Mouse (Mus musculus) ovary, postnatal 14 days (tissue): ENCODE data around the gene Tle4.

Experiments used
- DNase-seq: peaks from one replicate; pipeline ENCODE4 v3.0.0; 2022; ENCODE audit warnings: low spot score

Tle4 gene

GRCm38 (mm10) chr19:14463281-14464079, 134.4 kb downstream of the Tle4 start:
- DNase-seq = no peak

GRCm38 (mm10) chr19:14453486-14453885, 144.4 kb downstream of the Tle4 start:
- no peak for DNase-seq

GRCm38 (mm10) chr19:14451329-14451728, 146.5 kb downstream of the Tle4 start:
- no peak for DNase-seq

- no peak for DNase-seq
Observed at GRCm38 (mm10) chr19:14449738-14450137, 148.1 kb downstream of the Tle4 start.

DNA sequence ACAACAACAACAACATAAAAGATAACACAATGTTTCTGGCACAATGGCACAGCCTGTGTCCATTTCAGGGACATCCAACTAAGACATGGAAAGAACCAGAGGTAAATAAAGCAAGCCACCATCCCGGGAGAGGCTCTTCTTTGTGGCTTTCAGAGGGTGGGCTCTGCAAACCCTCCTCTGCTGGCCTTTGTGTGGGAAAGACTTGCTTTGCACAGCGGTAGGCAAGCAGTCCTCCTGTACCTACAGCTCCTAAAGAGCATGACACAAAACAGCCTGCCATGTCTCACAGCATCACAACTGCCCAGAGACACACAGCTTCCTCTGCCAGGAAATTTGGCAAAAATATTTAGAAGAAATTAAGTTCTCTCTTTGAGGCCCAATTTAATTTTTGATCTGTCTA, 149.3 kb downstream of the Tle4 start:
- DNase-seq = no peak

- no peak for DNase-seq
Observed at GRCm38 (mm10) chr19:14447474-14447873, 150.4 kb downstream of the Tle4 start.

GRCm38 (mm10) chr19:14441861-14442260, 156.0 kb downstream of the Tle4 start:
- no peak for DNase-seq

GRCm38 (mm10) chr19:14437226-14437625, 160.6 kb downstream of the Tle4 start:
- DNase-seq = no peak

DNA sequence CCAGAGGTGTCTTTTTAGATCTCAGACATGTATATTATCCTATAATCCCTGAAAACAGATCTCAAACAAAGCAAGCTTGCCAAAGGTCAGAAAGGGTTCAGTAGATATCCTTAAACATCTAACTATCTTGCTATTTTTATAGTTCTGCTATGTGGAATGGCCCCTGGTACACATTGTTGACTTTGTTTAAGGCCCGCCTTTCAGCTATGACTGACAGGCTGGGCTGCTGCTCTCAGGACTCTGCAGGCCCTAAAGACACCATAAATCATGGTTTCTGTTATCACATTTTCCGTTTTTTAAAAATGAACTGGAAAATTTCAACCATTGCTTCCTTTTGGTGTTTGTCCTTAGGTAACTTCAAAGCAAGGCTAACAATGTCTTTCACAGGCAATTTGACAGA, 161.3 kb downstream of the Tle4 start:
- no peak for DNase-seq

DNA sequence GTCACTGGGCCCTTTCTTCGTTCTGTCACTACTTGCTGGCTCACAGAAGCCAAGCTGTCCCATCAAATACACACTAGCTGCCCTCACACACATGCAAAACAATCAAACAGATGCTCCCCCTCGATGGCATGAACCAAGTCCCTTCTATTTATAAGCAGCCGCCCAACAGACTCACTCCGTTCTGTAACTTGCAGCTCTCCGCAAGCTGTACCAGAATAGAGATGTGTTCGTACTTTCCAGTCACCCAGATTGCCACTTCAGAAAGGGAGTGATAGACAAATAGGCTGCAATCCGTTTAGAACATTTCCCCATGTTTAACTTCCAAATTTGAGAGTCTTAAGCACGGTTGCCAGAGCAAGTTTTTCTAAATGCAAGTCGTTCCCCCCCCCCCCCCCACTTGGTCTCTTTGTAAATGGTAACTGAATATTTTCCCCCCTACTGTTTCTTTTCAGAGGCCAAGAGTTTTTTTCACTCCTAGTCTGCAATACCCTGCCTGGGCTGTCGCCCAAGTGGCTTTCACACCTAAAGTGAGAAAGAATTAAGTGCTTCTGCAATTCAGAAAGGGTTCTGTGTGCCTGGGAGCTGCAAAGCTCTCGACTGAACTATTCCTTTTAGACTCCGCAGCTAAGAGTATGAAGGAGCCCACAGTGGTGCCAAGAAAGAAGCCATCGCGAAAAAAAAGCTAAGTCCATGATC, 162.0 kb downstream of the Tle4 start:
- no peak for DNase-seq

DNA sequence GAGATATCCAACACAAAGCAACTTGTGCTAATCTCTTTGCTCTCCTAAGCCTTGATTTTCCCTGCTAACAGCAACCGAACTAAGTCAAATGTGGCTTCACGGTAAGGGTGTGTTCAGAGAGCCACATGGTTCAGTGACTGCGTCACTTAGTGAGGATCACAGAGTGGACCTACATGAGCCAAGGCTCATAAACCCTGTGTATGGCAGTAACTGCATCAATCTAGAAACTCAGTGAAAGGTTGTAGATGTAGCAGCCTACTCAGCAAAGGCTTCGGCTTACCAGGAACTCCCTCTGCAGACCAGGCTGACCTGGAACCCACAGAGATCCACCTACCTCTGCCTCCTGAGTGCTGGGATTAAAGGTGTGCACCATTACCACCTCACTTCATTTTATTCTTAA, 164.0 kb downstream of the Tle4 start:
- no peak for DNase-seq

- no peak for DNase-seq
Observed at GRCm38 (mm10) chr19:14432436-14432835, 165.4 kb downstream of the Tle4 start.

DNA sequence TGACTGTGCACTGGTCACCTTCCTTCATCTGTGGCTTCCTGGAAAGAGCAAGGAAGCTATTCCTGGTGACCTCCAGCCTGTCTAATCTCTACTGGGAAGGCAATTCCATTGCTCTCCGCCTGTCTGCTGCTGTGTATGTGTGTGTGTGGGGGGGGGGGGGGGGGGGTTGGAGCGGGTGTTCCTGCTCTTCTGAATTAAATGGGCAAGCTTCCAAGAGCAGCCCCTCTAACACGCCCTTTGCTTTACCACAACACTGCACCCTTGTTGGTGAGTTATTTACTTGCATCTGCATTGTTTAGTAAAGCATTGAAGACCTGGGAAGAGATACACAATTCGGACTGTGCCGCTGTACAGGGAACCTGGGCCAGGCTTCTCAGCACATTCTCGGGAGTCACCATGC, 170.9 kb downstream of the Tle4 start:
- no peak for DNase-seq

GRCm38 (mm10) chr19:14426244-14426868, 171.5 kb downstream of the Tle4 start:
- no peak for DNase-seq

DNA sequence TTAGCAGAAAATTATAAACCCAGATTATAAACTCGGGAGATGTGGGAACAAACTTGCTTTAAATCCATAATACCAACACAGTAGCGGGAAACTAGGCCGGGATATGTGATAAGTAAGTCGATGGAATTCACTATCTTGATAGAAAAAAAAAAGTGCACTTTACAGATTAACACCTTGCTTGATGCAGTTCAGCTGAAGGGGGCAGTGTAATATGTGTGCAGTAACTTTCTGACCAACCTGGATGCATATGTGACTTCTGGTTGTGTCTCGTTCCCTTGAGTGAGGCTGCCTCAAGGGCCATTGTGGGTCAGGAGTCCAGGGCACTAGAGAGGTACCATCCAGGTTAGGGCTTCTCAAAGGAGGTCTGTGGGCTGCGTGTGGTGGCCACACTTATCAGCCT, 172.7 kb downstream of the Tle4 start:
- no peak for DNase-seq

DNA sequence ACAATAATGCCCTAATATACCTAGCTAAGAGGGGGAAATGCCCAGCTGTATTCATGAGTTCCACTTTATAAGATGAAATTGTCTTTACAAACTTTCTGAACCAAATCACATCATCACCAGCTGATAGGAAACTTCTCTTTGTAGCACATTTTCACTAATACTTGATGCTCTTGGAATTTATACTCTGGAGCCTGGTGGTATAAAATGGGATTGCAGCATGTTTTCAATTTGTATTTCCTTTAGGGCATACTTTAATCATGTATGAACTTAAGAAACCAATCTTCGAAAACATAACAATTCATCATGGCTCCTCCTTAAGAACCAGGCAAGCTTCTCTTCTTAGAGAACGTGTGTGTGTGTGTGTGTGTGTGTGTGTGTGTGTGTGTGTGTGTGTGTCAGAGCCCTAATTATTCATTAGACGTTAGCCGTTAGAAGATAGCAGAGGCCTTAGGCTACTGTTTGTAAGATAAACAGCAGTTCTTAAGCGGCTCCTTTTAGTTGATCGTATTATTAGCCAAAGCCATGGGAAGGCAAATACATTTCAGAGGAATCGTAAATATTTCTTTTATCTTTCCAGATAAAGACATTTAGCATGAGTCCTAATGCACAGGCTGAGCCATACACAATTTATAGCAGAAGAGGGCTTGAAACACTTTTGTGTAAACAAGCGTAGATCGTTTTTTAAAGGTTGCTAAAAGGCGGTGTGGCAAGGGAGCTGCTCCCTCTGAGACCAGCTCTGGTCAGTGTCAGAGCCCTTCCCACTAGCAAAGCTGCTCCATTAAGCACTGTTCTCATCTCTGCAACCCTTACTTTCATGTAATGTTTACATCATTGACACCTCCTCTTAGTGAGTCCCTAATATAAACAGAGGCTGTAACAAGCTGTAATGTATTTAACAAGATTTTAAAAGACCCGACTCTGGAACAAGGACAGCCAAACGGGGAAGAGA, 173.6 kb downstream of the Tle4 start:
- no peak for DNase-seq

DNA sequence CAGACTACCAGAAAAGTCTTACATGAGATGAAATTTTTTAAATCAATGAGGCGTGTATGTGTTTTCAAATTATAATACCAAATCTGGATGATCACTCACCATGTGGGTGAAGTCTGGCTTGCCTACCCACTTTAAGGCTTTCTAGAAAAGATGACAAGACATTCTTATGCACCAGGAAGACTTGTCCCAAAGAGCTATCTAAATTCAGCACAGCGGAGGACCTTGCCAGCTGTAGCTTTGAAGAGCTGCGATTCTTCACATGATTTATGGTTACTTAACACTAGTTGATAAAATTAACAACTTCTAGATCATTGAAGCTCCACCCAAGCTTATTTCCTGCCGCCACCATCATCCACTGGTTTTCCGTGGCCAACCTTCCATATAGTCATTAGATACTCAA, 176.2 kb downstream of the Tle4 start:
- no peak for DNase-seq

DNA sequence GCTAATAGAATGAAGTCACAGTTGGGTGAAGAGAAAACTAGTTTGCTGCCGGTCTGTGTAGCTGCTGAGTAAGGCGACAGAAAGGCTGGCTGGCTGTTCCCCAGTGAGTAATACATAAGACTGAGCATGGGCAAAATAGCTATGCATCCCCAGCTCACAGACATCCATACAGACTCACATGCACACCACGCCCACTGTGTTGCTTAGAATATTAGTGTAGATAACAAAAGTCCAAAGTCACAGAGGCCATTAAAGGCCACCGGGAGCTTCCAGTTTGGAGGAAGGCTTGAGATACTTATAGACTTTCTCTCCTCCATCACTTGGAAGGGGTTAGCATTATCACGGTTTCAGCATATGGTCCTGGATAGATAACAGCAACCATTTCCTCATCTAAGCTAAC, 178.0 kb downstream of the Tle4 start:
- no peak for DNase-seq

DNA sequence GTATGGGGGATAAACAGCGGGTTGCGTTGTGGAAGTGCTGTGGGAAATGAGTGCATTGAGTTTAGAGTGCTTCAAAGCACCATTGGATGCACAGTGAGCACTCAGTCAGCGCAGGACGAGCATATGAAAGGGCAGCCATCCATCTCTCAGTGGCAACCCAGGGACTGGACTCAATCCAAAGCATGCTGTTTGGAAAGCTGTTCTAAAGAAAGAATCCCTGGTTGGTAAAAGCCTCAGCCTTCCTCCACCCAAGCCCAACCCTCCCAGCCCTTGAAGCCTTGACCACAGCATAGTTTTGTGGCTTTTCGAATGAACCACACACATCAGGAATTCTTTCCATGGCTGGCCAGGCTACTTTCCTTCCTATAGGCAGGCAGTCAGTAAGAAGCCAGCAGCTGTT, 181.0 kb downstream of the Tle4 start:
- no peak for DNase-seq

- no peak for DNase-seq
Observed at GRCm38 (mm10) chr19:14415996-14416395, 181.9 kb downstream of the Tle4 start.

DNA sequence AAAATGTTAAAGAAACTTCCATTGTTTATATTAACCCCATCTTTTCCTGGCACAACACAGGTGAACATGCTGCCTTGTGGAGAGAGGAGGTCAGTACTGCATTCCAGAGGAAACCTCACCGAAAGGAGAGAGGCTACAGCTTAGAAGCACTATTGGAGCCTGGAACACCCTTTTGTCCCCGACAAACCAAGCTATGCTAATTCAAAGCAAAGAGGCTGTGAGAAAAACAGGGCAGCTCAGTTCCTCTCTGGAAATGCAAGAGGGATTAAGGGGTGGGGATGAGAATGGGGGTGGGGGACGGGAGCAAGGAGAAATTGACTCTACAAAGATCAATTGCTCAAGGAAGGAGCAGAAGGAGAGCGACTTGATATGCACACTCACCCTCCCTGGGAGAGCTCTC, 182.9 kb downstream of the Tle4 start:
- no peak for DNase-seq

- no peak for DNase-seq
Observed at GRCm38 (mm10) chr19:14406603-14407002, 191.2 kb downstream of the Tle4 start.
